Mouse (Mus musculus) CH12.LX (cell line): ENCODE measurements around the gene Vps9d1. TPM values are rescaled to one million over a fixed set of nuclear protein-coding genes. Genes with fewer than 3 reads are reported as not detected.

ENCODE experiments used
- DNase-seq: peaks from one replicate; pipeline ENCODE4 v3.0.0-alpha.2; 2013; ENCODE audit errors: extremely low read depth
- H3K27ac ChIP-seq: 2 replicates; pipeline ENCODE4 v1.5.1; 2012; ENCODE audit warnings: low read depth, mild to moderate bottlenecking, control low read depth, moderate library complexity; ENCODE audit not compliant: insufficient read depth
- H3K27me3 ChIP-seq: replicated peaks from 2 replicates; pipeline ENCODE3; 2012; ENCODE audit warnings: inconsistent platforms
- H3K36me3 ChIP-seq, 2 experiments: replicated peaks in 1 of 2; 2 replicates each; pipeline versions ENCODE3 to v1.6.1; 2012; ENCODE audit warnings: inconsistent platforms in 1 of 2, low read length in 1 of 2, mild to moderate bottlenecking in 1 of 2, mixed read lengths in 1 of 2, moderate library complexity in 1 of 2; ENCODE audit not compliant: control insufficient read depth in 1 of 2, insufficient read depth in 1 of 2
- H3K4me1 ChIP-seq, 2 experiments: 2 replicates each; pipeline ENCODE4 v1.6.1; 2012; ENCODE audit warnings: inconsistent platforms in 1 of 2, moderate library complexity in 1 of 2; ENCODE audit not compliant: insufficient read depth in 2 of 2, control insufficient read depth in 1 of 2
- H3K4me2 ChIP-seq: 2 replicates; pipeline ENCODE4 v1.6.1; 2012; ENCODE audit warnings: low read depth, mild to moderate bottlenecking, control low read depth; ENCODE audit not compliant: poor library complexity, insufficient read depth, severe bottlenecking
- H3K4me3 ChIP-seq, 3 experiments: fragments of 150-350 bp in 1 of 3; sonication (generic) in 1 of 3; replicated peaks in 1 of 3; 2 replicates each; pipeline versions ENCODE3 to v1.5.1; 2011 to 2012; ENCODE audit warnings: low read depth in 2 of 3, low read length in 2 of 3, mild to moderate bottlenecking in 2 of 3, moderate library complexity in 2 of 3, control low read depth in 1 of 3, improper control_type of control experiment in 1 of 3, inconsistent platforms in 1 of 3, mixed read lengths in 1 of 3; ENCODE audit not compliant: poor library complexity in 1 of 3
- H3K79me2 ChIP-seq: replicated peaks from 2 replicates; pipeline ENCODE4 v1.6.1; 2012; ENCODE audit warnings: mild to moderate bottlenecking, moderate library complexity; ENCODE audit not compliant: control insufficient read depth, poor library complexity, insufficient read depth, severe bottlenecking; ENCODE audit errors: extremely low read depth
- H3K9ac ChIP-seq: 2 replicates; pipeline ENCODE4 v1.6.1; 2012; ENCODE audit warnings: low read depth, mild to moderate bottlenecking, control low read depth, moderate library complexity; ENCODE audit not compliant: insufficient read depth
- H3K9me3 ChIP-seq: replicated peaks from 2 replicates; pipeline ENCODE3; 2012; ENCODE audit warnings: low read length, inconsistent platforms, mixed read lengths
- BHLHE40 ChIP-seq: IDR thresholded peaks from 2 replicates; pipeline ENCODE4 v1.6.1; 2011; ENCODE audit warnings: mild to moderate bottlenecking, low read depth, low read length, improper control_type of control experiment
- CHD1 ChIP-seq: IDR thresholded peaks from 2 replicates; pipeline ENCODE4 v1.6.1; 2012; ENCODE audit warnings: low read depth, low read length, improper control_type of control experiment, inconsistent platforms
- CHD2 ChIP-seq: IDR thresholded peaks from 2 replicates; pipeline ENCODE4 v1.6.1; 2011; ENCODE audit warnings: low read length, improper control_type of control experiment
- E2F4 ChIP-seq: IDR thresholded peaks from 2 replicates; pipeline ENCODE4 v1.6.1; 2011; ENCODE audit warnings: low read depth, low read length, improper control_type of control experiment; ENCODE audit not compliant: insufficient replicate concordance
- GABPA ChIP-seq: IDR thresholded peaks from 2 replicates; pipeline ENCODE4 v1.6.1; 2012; ENCODE audit warnings: low read depth, low read length, improper control_type of control experiment, inconsistent platforms; ENCODE audit not compliant: insufficient replicate concordance
- JUN ChIP-seq: IDR thresholded peaks from 2 replicates; pipeline ENCODE4 v1.6.1; 2011; ENCODE audit warnings: low read depth, mild to moderate bottlenecking, low read length, improper control_type of control experiment, moderate library complexity; ENCODE audit not compliant: insufficient read depth
- JUND ChIP-seq: conservative IDR thresholded peaks from 2 replicates; pipeline ENCODE4 v1.6.1; 2011; ENCODE audit warnings: low read depth, low read length, improper control_type of control experiment
- MAZ ChIP-seq: IDR thresholded peaks from 2 replicates; pipeline ENCODE4 v1.6.1; 2012; ENCODE audit warnings: low read depth, mild to moderate bottlenecking, inconsistent platforms, low read length, improper control_type of control experiment, moderate library complexity
- MXI1 ChIP-seq: IDR thresholded peaks from 2 replicates; pipeline ENCODE4 v1.6.1; 2011; ENCODE audit warnings: mild to moderate bottlenecking, low read depth, low read length, improper control_type of control experiment
- MYC ChIP-seq: IDR thresholded peaks from 2 replicates; pipeline ENCODE4 v1.6.1; 2011; ENCODE audit warnings: low read depth, mild to moderate bottlenecking, improper control_type of control experiment, low read length
- POLR2AphosphoS2 ChIP-seq: IDR thresholded peaks from 2 replicates; pipeline ENCODE4 v1.6.1; 2011; ENCODE audit warnings: low read depth, low read length, improper control_type of control experiment
- RCOR1 ChIP-seq: conservative IDR thresholded peaks from 2 replicates; pipeline ENCODE4 v1.6.1; 2012; ENCODE audit warnings: low read depth, mild to moderate bottlenecking, inconsistent platforms, low read length, improper control_type of control experiment
- SIN3A ChIP-seq: IDR thresholded peaks from 2 replicates; pipeline ENCODE4 v1.6.1; 2012; ENCODE audit warnings: low read length, improper control_type of control experiment, inconsistent platforms
- TBP ChIP-seq: conservative IDR thresholded peaks from 2 replicates; pipeline ENCODE4 v1.6.1; 2011; ENCODE audit warnings: low read depth, low read length, improper control_type of control experiment
- USF1 ChIP-seq: IDR thresholded peaks from 2 replicates; pipeline ENCODE4 v1.6.1; 2014; ENCODE audit warnings: low read depth, mild to moderate bottlenecking, inconsistent platforms, low read length, improper control_type of control experiment
- ZKSCAN1 ChIP-seq: IDR thresholded peaks from 2 replicates; pipeline ENCODE4 v1.6.1; 2012; ENCODE audit warnings: low read depth, inconsistent platforms, low read length, improper control_type of control experiment, borderline replicate concordance
- dilution Hi-C: fragments of 300-500 bp; cut with MboI; formaldehyde crosslinking; loops from 2 replicates; pipeline ENCODE4 v1.14.3; 2020; ENCODE audit warnings: low sequenced_read_pairs; ENCODE audit not compliant: extremely low pct_unique_long_range_greater_than_20kb, extremely low pct_ligation_motif_present
- in situ Hi-C: fragments of 300-500 bp; cut with MboI; formaldehyde crosslinking; loops from 3 replicates; pipeline ENCODE4 v1.14.3; 2019; ENCODE audit warnings: low sequenced_read_pairs, low pct_ligation_motif_present, low pct_unique_long_range_greater_than_20kb, mixed read lengths
- polyA plus RNA-seq: library from polyadenylated mRNA; unstranded; fragments of >175 nt; gene quantifications from 2 replicates; pipeline ENCODE4 v1.2.1, GENCODE M21; 2012; ENCODE audit warnings: low read depth; ENCODE audit not compliant: insufficient read length
- total RNA-seq, 2 experiments: library from RNA; depleted of rRNA; stranded (reverse); fragments of 300-350 nt in 1 of 2; fragments of >200 nt in 1 of 2; gene quantifications; 2 replicates each; pipeline ENCODE4 v1.2.3; 2012 to 2014

Gene Vps9d1
- total and polyA plus RNA-seq, 3 experiments, result 2.8 to 9.7 (median 5.5) TPM

GRCm38 (mm10) chr8:123257114-123257513 lies 3.0 kb upstream of the Vps9d1 start:
- Histone ChIP-seq H3K36me3 (peaks cover 35 to 59% of the 10 kb centered on the region in 2 experiments), H3K4me3 (no peak overlapping the region), H3K27me3 (no peaks in the 10 kb centered on the region), H3K4me1 (peaks cover 7 to 23% of the 10 kb centered on the region in 2 experiments; a peak in 3 of 4 replicates), H3K9ac (no peak overlapping the region), H3K27ac (no peak overlapping the region), H3K9me3 (no peaks in the 10 kb centered on the region), H3K79me2 (no peaks in the 10 kb centered on the region), H3K4me2 (no peak overlapping the region)
- TF ChIP-seq BHLHE40, result no peak
- TF ChIP-seq USF1, result no peak
- TF ChIP-seq JUND, result no peak
- no peak for TF ChIP-seq CHD2
- TF ChIP-seq TBP, result no peak
- no peak for TF ChIP-seq E2F4
- TF ChIP-seq CHD1, result no peak
- no peak for TF ChIP-seq SIN3A
- no peak for TF ChIP-seq MYC
- no peak for TF ChIP-seq POLR2AphosphoS2
- TF ChIP-seq ZKSCAN1, result no peak
- TF ChIP-seq GABPA, result no peak
- TF ChIP-seq MAZ, result no peak
- TF ChIP-seq MXI1, result no peak
- in situ Hi-C loops, result no loop called here
- dilution Hi-C loops, result no loop called here
- no peak for DNase-seq

- Histone ChIP-seq H3K36me3 (peaks cover 37 to 62% of the 10 kb centered on the region in 2 experiments), H3K4me3 (peak overlapping the region; percentile 75 to 89 (median 87)), H3K9ac (peak overlapping the region; percentile 46; the same call in 1 of the 2 replicates), H3K9me3 (no peaks in the 10 kb centered on the region), H3K4me1 (peaks cover 13 to 41% of the 10 kb centered on the region in 2 experiments), H3K27ac (no peak overlapping the region), H3K27me3 (no peaks in the 10 kb centered on the region), H3K79me2 (no peaks in the 10 kb centered on the region), H3K4me2 (peak overlapping the region; percentile 87)
- DNase-seq, result no peak
- in situ Hi-C loops (no loop called here), dilution Hi-C loops (no loop called here)
- TF ChIP-seq MAZ, result no peak
- no peak for TF ChIP-seq RCOR1
- TF ChIP-seq JUN, result no peak
- no peak for TF ChIP-seq POLR2AphosphoS2
These were observed 1.0 kb upstream of the Vps9d1 start for GRCm38 (mm10) chr8:123255170-123255569.
